Mouse (Mus musculus): ENCODE measurements around the gene Cemip.

Cemip gene

GRCm38 (mm10) chr7:84090793-84091192, 4.5 kb upstream of the Cemip start:
- DNase-seq: no peak

DNA sequence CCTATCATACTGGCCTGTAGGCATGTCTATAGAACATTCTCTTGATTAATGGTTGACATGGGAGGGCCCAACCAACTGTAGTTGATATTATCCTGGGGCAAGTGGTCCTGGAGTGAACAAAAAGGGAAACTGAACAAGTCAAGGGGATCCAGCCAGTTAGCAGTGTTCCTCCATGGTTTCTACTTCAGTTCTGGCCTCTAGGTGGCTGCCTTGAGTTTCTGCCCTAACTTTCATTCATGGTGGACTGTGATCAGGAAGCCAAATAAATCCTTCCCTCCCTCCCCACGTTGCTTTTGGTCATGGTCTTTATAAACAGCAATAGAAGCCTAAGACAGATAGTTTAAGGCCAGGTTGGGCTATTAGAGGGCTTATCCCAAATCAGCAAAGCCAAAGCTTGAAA, 3.5 kb upstream of the Cemip start:
- DNase-seq: no peak

- peak; percentile 38 for DNase-seq
Observed at GRCm38 (mm10) chr7:84088971-84089370, 2.7 kb upstream of the Cemip start.

DNA sequence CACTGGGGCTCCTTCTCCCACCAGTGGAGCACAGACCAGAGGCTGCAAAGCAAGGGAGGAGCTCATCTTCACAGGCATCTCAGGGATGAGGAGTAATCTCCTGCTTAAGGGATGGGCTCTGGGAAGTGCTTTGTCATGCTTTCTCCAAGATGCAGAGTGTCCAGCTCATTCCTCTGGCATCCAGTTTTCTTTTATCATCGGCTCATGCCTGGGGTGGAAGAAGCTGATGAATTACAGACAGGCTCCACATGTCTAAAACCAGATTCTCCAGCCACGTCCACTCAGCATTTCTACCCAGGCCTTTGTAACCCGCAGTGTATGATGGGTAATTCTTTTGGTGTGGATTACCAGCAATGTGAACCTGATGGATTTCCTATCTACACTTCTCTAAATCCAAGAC, 1.9 kb upstream of the Cemip start:
- no peak for DNase-seq

DNA sequence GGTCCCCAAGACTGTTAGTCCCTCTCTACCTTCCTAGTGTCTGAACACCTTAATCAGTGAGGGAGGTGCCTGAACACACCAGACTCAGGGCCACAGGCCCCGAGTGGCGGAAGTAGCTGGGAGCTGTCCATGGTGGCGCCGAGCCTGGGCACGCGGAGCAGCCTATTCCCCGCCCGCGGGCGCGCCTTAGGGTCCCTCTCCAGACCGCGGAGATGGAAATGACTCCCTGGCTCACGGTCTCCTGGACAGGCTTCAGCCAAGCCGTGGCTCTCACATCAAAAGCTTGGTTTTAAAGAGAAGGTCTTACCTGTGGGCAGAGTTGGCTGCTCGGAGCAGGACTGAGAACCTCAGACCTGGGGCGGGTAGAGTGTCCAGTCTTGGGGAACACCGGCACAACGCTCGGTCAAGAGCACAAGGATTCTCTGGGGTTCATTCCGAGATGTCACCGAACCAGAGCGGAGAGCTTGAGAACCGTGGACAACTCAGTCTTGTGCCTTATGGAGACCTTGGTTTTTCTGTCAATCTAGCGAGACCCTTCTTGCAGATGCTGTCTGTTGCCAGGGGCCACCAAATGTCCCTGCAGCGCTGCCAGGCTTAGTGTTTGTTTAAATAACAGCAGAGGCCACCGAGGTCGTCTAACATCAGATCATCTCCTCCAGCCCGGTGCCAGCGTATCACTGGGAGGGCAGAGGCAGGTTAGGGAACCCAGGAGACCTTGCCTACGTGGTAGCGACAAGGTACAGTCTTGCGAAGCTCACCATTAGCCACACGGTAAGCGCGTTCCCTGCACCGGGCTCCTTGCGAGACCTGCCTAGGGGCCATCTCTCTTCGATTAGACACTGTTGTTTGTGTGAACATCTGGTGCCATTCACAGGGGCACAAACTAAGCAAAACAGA, 1.0 kb downstream of the Cemip start:
- DNase-seq: peak; percentile 59

DNA sequence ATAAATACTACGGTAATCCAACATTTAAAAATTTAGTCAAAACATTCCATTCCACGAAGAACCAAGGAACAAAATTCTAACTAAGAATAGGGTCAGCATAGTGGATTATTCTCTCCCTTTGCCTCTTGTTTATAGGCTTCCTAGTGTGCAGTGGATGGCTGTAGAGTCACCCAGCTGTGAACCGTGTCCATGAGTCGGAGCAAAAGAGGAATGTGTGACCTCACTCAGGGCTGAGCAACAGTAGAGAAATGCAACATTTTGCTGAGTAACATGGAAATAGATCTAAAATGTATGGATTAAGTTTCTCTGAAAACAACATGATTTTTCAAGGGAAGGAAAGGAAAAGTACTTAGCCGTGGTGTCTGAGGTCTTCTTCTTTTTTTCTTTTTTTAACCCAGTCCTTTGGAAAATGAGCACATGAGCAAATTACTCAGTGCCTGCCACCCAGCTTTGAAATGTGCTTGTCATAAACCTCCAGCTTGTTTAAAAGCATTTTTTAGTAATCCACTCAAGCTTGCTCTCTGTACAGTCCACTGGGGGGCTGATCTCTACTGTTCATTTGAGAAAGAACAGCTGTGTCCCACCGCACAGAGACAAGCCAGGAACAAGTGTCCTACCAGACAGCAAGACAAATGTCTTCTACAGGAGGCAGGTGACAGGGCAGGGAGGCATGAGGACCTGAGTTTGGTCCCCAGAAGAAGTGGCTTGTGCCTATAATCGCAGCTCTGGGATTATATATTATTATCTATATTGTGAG, 8.9 kb downstream of the Cemip start:
- no peak for DNase-seq

GRCm38 (mm10) chr7:84074266-84074665, 12.0 kb downstream of the Cemip start:
- no peak for DNase-seq

- DNase-seq: peak; percentile 34
Observed at GRCm38 (mm10) chr7:84073856-84074255, 12.4 kb downstream of the Cemip start.

DNA sequence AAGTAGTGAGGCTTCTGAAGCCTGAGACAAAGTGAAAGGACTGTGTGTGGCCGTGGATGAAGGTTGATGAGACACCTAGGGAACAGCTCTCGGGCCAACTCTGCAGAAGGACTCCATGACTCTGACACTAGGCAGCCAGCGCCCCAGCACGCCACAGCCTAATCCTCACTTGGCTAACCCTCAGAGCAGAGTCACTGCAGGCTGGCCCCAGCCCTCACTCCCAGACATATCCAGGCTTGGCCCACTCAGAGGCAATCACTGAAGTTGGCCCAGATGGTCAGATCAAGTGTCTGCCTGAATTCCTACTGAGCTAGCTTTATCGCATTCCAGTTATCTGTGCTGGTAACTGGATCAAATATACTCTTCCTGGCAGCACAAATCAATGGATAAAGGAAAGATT, 17.4 kb downstream of the Cemip start:
- DNase-seq: peak; percentile 89

DNA sequence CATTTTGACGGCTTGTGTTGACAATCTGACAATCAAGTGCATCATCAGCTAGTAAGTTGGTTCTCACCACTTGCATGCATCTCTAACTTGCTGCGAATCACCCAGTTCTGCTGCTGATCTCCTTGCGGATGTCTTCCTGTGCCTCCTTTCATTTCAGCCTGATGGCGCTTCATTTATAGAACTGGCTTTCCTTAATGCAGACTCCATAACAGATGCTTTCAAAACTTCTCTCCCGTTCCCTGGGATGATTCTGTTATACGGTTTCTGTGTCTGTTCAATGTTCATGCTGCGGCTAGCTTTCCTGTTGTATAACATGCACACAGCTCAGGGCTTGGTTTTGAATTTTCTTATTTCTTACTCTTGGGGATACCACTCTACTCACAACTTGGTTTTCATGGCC, 26.5 kb downstream of the Cemip start:
- DNase-seq: no peak

DNA sequence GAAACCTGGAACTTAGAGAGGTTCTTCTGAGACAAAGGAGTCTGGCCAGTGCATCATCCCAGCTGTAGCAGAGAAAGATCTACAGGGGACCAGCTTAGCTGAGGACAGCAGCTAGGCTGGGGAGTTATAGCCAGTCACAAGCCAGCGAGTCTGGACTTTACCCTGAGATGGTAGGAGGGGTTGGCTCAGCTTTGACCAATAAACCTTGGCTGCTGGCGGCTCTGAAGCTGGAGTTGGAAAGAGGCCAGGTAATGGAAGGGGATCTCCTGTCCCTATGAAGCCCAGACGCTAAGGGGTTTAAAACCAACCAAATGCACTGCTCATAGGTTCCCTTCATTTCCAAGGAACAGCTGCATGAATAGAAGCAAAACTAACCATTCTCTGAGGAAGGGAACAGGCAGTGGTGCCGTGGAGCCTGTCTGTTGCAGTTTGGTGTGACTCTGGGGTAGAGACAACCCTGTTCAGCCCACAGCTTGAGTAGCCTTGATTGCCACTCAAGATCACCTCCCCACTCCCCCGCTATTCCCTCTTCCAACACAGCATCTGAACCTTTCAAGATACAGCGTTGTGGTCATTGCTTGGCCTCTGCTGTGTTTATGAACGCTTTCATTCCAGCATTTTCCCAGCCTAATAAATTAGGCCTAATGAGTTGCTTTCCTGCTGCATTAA, 30.2 kb downstream of the Cemip start:
- DNase-seq: no peak

DNA sequence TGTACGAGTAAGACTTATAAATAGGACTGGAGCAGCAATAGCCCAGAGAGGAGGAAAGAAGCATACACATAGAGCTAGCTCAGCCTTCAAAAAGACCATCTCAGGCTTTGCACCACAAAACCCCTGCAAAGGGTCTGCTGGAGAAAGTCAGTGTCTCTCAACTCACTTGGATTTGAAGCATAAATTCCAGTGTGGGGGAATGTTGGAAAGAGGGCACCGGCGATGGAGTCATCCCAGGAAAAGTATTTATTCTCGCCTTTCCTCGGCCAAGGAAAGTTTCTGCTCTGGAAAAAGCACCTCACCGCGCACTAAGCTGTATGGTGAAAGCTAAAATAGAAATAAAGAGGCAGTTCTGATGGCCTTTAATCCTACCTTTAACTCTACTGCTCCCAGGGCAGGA, 32.4 kb downstream of the Cemip start:
- DNase-seq: no peak

DNA sequence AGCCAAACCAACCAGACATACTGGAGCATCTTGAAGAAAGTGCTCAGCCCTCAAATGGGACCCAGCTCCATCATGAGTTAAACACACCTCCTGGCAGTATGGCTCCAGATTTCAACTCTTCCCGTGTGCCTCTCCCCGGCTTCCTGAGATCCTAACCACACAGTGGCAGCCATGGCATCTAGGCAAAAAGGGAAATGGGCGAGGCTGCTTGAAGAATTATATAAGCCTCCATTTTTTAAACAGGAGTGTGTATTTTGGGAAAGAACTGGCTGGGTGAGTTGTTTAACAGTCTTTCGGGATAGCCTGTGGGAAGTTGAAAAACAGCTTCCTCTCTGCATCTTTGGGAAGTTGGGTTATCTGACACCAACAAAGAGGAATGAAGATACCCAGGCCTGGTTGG, 34.9 kb downstream of the Cemip start:
- no peak for DNase-seq

DNA sequence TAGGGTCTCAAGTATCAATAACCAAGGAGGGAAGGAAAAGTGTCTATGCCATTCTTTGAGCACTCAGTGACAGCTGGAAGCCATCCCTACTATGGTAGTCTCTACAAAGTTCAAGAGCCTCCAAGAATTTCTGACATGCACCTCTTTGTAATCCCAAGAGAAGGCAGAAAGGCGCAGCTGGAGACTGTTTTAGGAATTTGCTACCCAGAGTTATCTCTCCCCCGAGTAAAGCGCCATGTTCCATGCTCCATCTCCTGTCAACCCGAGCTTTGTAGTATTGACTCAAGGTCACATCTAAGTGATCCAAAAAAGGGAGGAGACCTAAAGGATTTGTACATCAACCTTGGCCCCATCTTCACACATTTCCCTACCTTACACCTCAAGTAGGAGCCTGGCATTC, 40.8 kb downstream of the Cemip start:
- DNase-seq: no peak

DNA sequence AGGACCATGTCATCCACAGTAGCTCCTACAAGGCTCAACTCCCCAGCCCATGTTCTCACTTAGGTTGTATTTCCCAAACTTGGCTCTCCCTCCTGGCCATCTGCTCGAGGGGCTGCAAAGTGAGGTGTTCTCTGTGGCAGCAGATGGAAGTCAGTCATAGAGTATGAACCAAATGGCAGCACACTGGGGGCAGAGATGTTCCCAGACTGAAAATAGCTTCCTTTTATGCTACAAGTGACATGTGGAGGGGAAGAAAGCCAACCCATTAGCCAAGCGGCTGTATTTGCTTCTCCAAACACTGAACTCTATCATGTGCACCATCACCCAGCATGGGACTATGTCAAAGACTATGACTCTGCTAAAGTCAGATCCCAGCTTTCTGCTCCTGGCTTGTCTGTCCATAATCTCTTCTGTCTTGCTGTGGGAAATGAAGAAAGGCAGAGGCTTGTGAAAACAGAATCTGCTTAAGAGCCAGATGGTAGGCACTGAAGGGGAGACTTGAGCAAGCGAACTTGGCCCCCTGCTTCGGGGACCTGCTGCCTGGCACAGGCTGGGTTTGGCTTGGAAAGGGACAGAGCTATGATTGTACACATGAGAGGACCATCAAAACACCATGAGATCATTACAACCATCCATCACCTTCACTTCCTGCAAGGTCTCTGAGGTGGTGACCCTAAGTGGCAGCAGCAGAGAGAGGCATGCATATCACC, 41.6 kb downstream of the Cemip start:
- peak; percentile 93 for DNase-seq

- no peak for DNase-seq
Observed at GRCm38 (mm10) chr7:84042726-84043125, 43.6 kb downstream of the Cemip start.

DNA sequence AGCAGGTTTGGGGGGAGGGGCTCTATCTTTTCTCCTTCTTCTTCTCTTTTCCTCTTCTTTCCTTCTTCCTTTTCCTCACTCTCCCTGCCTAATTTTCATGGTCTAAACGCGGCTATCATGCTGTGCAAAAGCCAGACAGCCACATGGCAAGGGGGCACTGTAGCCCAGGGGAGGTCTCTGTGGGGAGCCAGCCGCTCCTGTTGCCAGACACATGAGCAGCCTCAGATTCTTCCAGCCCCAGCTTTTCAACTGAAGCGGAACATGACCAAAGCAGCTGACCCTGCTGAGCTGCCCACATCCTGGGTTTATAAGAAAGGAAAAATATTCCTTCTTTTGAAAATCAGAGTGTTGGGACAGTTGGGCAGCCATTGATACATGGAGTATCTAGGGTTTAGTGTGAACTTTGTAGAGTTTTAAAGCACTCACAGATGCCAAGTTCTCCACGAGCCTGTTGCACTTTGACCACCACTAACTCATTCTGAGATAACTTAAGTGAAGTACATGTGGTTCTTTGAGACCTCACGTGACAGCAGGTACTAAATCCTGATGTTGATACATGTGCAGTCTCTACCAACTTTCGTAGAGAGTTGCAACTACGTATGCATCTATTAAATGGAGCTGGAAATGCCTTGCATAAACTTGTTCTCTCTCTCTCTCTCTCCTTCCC, 46.3 kb downstream of the Cemip start:
- no peak for DNase-seq

DNA sequence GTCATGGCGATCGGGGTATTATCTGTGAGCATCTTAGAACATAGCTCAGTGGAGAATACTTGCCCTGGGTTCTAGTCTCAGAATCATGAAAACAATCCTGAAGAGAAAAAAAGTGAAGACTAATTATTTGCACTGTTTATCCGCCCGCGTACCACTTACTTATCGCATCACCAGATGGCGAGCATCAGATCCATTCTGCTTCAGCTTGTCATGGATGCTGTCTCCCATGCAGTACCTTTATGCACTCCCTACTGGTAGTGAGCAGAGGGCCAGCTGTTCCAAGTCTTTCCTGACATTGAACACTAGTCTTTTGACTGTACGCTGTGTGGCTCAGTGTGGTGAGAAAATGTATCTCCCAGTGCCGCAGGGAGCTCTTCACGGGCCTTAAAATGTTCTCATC, 47.7 kb downstream of the Cemip start:
- DNase-seq: no peak

DNA sequence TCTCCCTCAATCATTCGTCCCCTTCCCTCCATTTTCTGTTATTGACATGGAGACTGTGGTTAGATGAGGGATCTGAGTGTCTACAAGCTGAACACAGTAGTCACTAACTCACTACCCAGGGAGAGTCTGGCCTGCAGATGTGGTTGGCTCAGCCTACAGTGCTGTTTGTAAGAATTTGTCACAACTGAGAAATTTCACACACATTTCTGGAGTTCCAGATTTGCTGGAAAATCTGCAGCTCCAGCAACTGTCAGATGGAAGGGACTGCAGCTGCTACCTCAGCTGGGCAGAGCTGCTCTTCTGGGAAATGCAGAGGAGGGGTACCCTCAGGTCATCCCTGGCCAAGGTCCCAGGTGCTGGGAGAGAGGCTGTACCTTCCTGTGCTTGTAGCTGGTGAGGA, 53.5 kb downstream of the Cemip start:
- no peak for DNase-seq

DNA sequence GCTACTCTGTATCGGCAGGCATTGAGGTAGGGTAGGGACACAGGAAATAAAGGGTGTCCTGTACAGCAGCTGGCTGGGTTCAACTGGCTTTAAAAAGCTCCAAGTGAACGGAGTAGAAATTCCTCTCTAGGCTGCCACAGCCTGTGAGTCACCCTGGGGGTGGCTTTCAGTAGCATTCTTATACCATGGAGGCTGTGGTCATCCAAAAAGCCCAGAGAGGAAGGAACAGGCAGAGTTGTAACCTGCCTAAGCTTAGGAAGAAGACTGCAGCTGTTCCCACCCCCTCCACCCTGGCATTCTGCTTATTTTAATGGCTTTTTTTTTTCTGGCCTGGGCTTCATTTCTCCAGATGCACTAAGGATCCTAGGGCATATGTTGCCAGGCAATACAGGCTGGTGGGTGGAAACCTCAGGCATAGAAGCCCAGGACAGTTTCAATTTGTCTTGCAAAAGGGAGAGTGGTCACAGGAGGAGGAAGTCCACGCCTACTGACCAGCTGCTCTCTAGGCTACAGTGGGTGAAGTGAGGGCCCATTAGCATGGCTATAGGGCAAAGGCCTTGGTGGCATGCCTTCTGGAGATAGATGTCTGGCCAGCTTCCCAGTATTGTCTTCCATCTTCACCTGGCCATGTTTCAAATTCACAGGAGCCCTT, 57.1 kb downstream of the Cemip start:
- DNase-seq: peak; percentile 74

- no peak for DNase-seq
Observed at GRCm38 (mm10) chr7:84028368-84028767, 57.9 kb downstream of the Cemip start.

All from cerebellum, adult 11-12 months (tissue).